In the genomic region with DNA sequence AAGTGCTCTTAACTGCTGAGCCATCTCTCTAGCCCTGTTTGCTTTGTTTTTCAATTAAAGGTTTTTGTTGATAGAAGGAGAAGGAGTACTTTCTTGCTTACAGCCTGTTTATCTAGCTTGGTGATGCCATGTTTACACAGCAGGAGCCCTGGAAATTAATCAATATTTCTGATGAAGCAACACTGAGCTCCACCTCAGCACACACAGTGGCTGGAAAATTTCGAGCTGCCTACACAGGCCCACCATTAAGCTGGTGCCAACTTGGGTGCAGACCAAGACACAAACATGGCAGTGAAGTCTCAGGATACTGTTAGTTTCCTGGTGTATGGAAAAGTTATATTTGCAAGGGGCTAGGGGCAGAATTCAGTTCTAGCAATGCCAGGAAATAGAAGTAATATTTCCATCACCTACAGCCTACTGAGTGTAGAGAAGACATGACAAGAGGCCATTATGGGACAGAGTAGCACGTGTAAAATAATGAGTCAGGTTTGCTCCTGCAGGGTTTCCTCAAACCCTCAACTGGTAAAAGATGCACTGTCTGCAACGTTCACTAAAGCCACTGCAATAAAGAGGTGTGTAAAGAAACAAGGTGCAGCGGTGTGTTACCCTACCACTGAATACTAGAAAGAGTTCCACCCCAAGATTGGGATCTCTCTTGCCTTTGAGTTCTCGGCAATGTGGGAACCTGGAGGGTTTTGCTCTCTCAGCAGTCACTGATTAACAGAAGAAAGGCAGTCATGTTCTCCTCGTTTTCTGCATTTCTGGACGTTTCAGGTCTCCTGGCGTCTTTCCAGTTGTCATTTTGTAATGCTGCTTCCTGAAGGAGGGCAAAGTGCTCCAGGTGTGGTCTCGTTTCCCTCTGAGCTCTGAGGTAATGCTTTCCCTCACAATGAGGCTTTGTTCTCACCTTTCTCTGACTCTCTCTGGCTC, we compare ENCODE assay signal across 12 mouse cellular contexts.
DNase-seq lines count a peak whose midpoint lies in the region; ATAC-seq lines count a peak whose summit lies in the region.
"Had no signal": no experiment of that assay in that cellular context is flagged by ENCODE, and none has a peak within 500 bp of the region (broad histone marks: within the 10 kb centered on the region; RNA-seq: fewer than 3 reads in every experiment).

No protein-coding gene starts in this region.

- H3K4me3 ChIP-seq in liver, embryonic 13.5 days (replicated peaks): no peak overlapping the region
- H3K4me3 ChIP-seq in liver, embryonic 11.5 days (ENCODE audit: low read depth, low read length): no peak overlapping the region
- H3K4me3 ChIP-seq in intestine, embryonic 15.5 days (replicated peaks): no peak overlapping the region
- H3K4me3 ChIP-seq in kidney, embryonic 16.5 days (ENCODE audit: low read length): no peak overlapping the region
- H3K4me3 ChIP-seq in stomach, embryonic 14.5 days (ENCODE audit: low read depth, low read length): no peak overlapping the region
- H3K4me3 ChIP-seq: heart, embryonic 10.5 days; midbrain, embryonic 15.5 days had no signal

- H3K4me2 ChIP-seq in liver, embryonic 13.5 days: no peak overlapping the region
- no peak overlapping the region for H3K4me2 ChIP-seq in liver, embryonic 11.5 days
- no peak overlapping the region; the same call in 1 of the 2 replicates for H3K4me2 ChIP-seq in intestine, embryonic 15.5 days (replicated peaks)
- no peak overlapping the region for H3K4me2 ChIP-seq in kidney, embryonic 16.5 days (replicated peaks; ENCODE audit: low read depth, low read length)
- no peak overlapping the region for H3K4me2 ChIP-seq in stomach, embryonic 14.5 days (replicated peaks; ENCODE audit: low read depth, low read length)
- H3K4me2 ChIP-seq: midbrain, embryonic 15.5 days had no signal

- H3K27me3 ChIP-seq in liver, embryonic 13.5 days: no peaks in the 10 kb centered on the region
- H3K27me3 ChIP-seq in liver, embryonic 11.5 days (replicated peaks; ENCODE audit: control insufficient read depth, insufficient read depth, low read length): no peaks in the 10 kb centered on the region
- no peaks in the 10 kb centered on the region for H3K27me3 ChIP-seq in intestine, embryonic 15.5 days (replicated peaks)
- H3K27me3 ChIP-seq in kidney, embryonic 16.5 days (ENCODE audit: insufficient read depth, low read length): no peaks in the 10 kb centered on the region
- no peaks in the 10 kb centered on the region for H3K27me3 ChIP-seq in stomach, embryonic 14.5 days (ENCODE audit: control insufficient read depth, insufficient read depth, low read length)
- H3K27me3 ChIP-seq: midbrain, embryonic 15.5 days had no signal

- no peaks in the 10 kb centered on the region for H3K36me3 ChIP-seq in liver, embryonic 13.5 days
- no peaks in the 10 kb centered on the region for H3K36me3 ChIP-seq in liver, embryonic 11.5 days (ENCODE audit: control insufficient read depth, insufficient read depth, low read length)
- no peaks in the 10 kb centered on the region for H3K36me3 ChIP-seq in intestine, embryonic 15.5 days
- no peaks in the 10 kb centered on the region for H3K36me3 ChIP-seq in kidney, embryonic 16.5 days (ENCODE audit: insufficient read depth, low read length)
- H3K36me3 ChIP-seq in stomach, embryonic 14.5 days (ENCODE audit: control insufficient read depth, insufficient read depth, low read length): no peaks in the 10 kb centered on the region
- H3K36me3 ChIP-seq: heart, embryonic 10.5 days; midbrain, embryonic 15.5 days had no signal

- no peaks in the 10 kb centered on the region for H3K4me1 ChIP-seq in liver, embryonic 13.5 days (replicated peaks)
- H3K4me1 ChIP-seq in liver, embryonic 11.5 days (replicated peaks; ENCODE audit: control insufficient read depth, insufficient read depth, low read length): no peaks in the 10 kb centered on the region
- 0 out of 2 replicates have a peak, but pooled peaks cover 3% of the 10 kb centered on the region for H3K4me1 ChIP-seq in intestine, embryonic 15.5 days (replicated peaks)
- peaks cover 18% of the 10 kb centered on the region for H3K4me1 ChIP-seq in kidney, embryonic 16.5 days (ENCODE audit: insufficient read depth, low read length)
- H3K4me1 ChIP-seq in stomach, embryonic 14.5 days (ENCODE audit: control insufficient read depth, insufficient read depth, low read length): no peaks in the 10 kb centered on the region

- H3K27ac ChIP-seq in liver, embryonic 13.5 days: no peak overlapping the region
- no peak overlapping the region for H3K27ac ChIP-seq in liver, embryonic 11.5 days (ENCODE audit: low read depth, low read length)
- H3K27ac ChIP-seq in intestine, embryonic 15.5 days: peak overlapping the region; percentile 74
- H3K27ac ChIP-seq in kidney, embryonic 16.5 days (ENCODE audit: low read length): peak overlapping the region; percentile 41
- 0 out of 2 replicates have a peak overlapping the region, but pooled peaks have one; percentile 7 for H3K27ac ChIP-seq in stomach, embryonic 14.5 days (ENCODE audit: low read length)
- H3K27ac ChIP-seq: heart, embryonic 10.5 days; midbrain, embryonic 15.5 days had no signal

- H3K9ac ChIP-seq in liver, embryonic 13.5 days: no peak overlapping the region
- H3K9ac ChIP-seq in liver, embryonic 11.5 days (ENCODE audit: low read depth, low read length): no peak overlapping the region
- no peak overlapping the region for H3K9ac ChIP-seq in intestine, embryonic 15.5 days
- H3K9ac ChIP-seq in kidney, embryonic 16.5 days (replicated peaks; ENCODE audit: low read length): no peak overlapping the region
- H3K9ac ChIP-seq in stomach, embryonic 14.5 days (replicated peaks; ENCODE audit: low read depth, low read length): no peak overlapping the region
- H3K9ac ChIP-seq: midbrain, embryonic 15.5 days had no signal

- DNase-seq in liver, embryonic 13.5 days: no peak
- no peak for DNase-seq in liver, embryonic 11.5 days (ENCODE audit: low spot score)
- no peak for DNase-seq in retina, postnatal 1 day
- no peak for DNase-seq in adrenal gland, postnatal 10 days
- DNase-seq: cerebellum, adult 2 months; lung, adult 18-20 months; right cerebral cortex, postnatal 14 days had no signal

- no peaks in the 10 kb centered on the region for H3K9me3 ChIP-seq in liver, embryonic 13.5 days (replicated peaks)
- no peaks in the 10 kb centered on the region for H3K9me3 ChIP-seq in liver, embryonic 11.5 days (ENCODE audit: control insufficient read depth, low read length)
- no peaks in the 10 kb centered on the region for H3K9me3 ChIP-seq in intestine, embryonic 15.5 days
- no peaks in the 10 kb centered on the region for H3K9me3 ChIP-seq in kidney, embryonic 16.5 days (ENCODE audit: low read length)
- H3K9me3 ChIP-seq in stomach, embryonic 14.5 days (ENCODE audit: control insufficient read depth, low read depth, low read length): no peaks in the 10 kb centered on the region
- H3K9me3 ChIP-seq: heart, embryonic 10.5 days; midbrain, embryonic 15.5 days had no signal

- WGBS in liver, embryonic 13.5 days (ENCODE audit: insufficient replicate concordance): 50% methylated on average over 9 of the region's 9 CpGs
- WGBS in liver, embryonic 11.5 days: 69% methylated on average over 9 of the region's 9 CpGs
- 43% methylated on average over 9 of the region's 9 CpGs for WGBS in intestine, embryonic 15.5 days
- WGBS in kidney, embryonic 16.5 days: 38% methylated on average over 9 of the region's 9 CpGs
- WGBS in stomach, embryonic 14.5 days: 50% methylated on average over 9 of the region's 9 CpGs

- peak; percentile 41; the same call in 1 of the 2 replicates for ATAC-seq in liver, embryonic 13.5 days (ENCODE audit: low read depth)
- ATAC-seq in liver, embryonic 11.5 days (replicated peaks; ENCODE audit: low FRiP score): no peak
- ATAC-seq in intestine, embryonic 15.5 days: peak; percentile 94
- ATAC-seq in kidney, embryonic 16.5 days (ENCODE audit: low FRiP score, low TSS enrichment): peak; percentile 66
- ATAC-seq in stomach, embryonic 14.5 days (ENCODE audit: insufficient number of reproducible peaks, insufficient read depth, low FRiP score, low read depth): 0 out of 2 replicates have a peak, but pooled peaks have one; percentile 42
- ATAC-seq: midbrain, embryonic 15.5 days had no signal

Comparison
In these comparisons a context has a peak if more than half of its experiments do, and no peak if none do; other contexts are left out.
1. H3K27ac ChIP-seq: peak in intestine, embryonic 15.5 days (single experiment), kidney, embryonic 16.5 days (single experiment) and stomach, embryonic 14.5 days (single experiment); none in liver, embryonic 13.5 days (single experiment) and liver, embryonic 11.5 days (single experiment).